Mouse (Mus musculus): ENCODE data around the gene Gm34653. TPM values are rescaled to one million over a fixed set of nuclear protein-coding genes. Genes with fewer than 3 reads are reported as not detected.

Gm34653 gene
- polyA plus RNA-seq, 1 experiment from 2014 or later, result 0.39 TPM

Other genes with a start within 250 kb of the Gm34653 start
- 79.7 and 80.3 TPM in 2 replicates for gene Gapvd1, start 77.8 kb upstream of the Gm34653 start, polyA plus RNA-seq (2015; fragmentation: Nextera tagmentation; extraction: Ambion mirVana)
- gene Hspa5, start 61.0 kb upstream of the Gm34653 start, polyA plus RNA-seq (2015; fragmentation: Nextera tagmentation; extraction: Ambion mirVana), result 771 and 838 TPM in 2 replicates
- gene Rabepk, start 33.1 kb upstream of the Gm34653 start, polyA plus RNA-seq (2015; fragmentation: Nextera tagmentation; extraction: Ambion mirVana), result 38.9 and 41.0 TPM in 2 replicates
- gene Fbxw2, start 6.7 kb upstream of the Gm34653 start, polyA plus RNA-seq (2015; fragmentation: Nextera tagmentation; extraction: Ambion mirVana), result 90.4 and 95.6 TPM in 2 replicates
- gene Cutal, start 41.4 kb downstream of the Gm34653 start, polyA plus RNA-seq (2015; fragmentation: Nextera tagmentation; extraction: Ambion mirVana), result 0.09 TPM in 1 of 2 replicates, not detected in the other
- 88.5 and 91.4 TPM in 2 replicates for gene Psmd5, start 42.0 kb downstream of the Gm34653 start, polyA plus RNA-seq (2015; fragmentation: Nextera tagmentation; extraction: Ambion mirVana)
- gene Phf19, start 81.0 kb downstream of the Gm34653 start, polyA plus RNA-seq (2015; fragmentation: Nextera tagmentation; extraction: Ambion mirVana), result 9.0 and 10.3 TPM in 2 replicates
- 4.5 and 5.9 TPM in 2 replicates for gene Traf1, start 128.8 kb downstream of the Gm34653 start, polyA plus RNA-seq (2015; fragmentation: Nextera tagmentation; extraction: Ambion mirVana)
- 0.37 TPM in 1 of 2 replicates, not detected in the other for gene Hc, start 228.4 kb downstream of the Gm34653 start, polyA plus RNA-seq (2015; fragmentation: Nextera tagmentation; extraction: Ambion mirVana)